Mouse (Mus musculus) adrenal gland, adult (tissue): ENCODE data around the gene Ssty2.
"Not testable (repeated sequence)": the region's sequence is repeated elsewhere in the genome, so short reads cannot be mapped to it uniquely, and the experiment has no call there.

ENCODE experiments used
- DNase-seq, 2 experiments: peaks; one replicate each; pipeline ENCODE4 v3.0.0; 2022 to 2023; ENCODE audit warnings: low spot score in 1 of 2; ENCODE audit not compliant: inconsistent age in 2 of 2

Ssty2 gene

DNA sequence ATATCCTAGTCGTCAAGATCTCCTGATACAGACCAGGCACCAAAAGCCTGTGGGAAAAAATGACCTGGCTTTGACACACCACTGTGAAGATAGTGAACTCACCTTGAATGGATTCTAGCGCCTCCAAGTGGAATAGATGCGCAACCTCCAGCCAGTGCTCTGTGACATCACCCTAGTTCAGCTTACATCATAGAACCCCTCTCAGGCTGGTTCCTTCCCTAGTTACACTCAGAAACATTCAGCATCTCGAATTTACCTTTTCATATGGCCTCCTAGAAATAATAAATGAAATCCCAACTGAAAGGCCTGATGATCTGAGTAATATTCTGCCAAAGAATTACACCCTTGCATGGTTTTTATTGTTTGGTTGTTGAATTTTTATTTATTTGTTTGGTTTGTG is at the start of gene Ssty2:
Ssty2 (minus strand) TSS at position 101 of the 400 bp plus-strand sequence.
- DNase-seq: not testable (repeated sequence)
